Mouse (Mus musculus) lung, postnatal 36 days (tissue): ENCODE data around the gene Txndc2.

Experiments used
- DNase-seq: peaks from one replicate; pipeline ENCODE4 v3.0.0; 2022; ENCODE audit warnings: mixed read lengths

The Txndc2 gene

DNA sequence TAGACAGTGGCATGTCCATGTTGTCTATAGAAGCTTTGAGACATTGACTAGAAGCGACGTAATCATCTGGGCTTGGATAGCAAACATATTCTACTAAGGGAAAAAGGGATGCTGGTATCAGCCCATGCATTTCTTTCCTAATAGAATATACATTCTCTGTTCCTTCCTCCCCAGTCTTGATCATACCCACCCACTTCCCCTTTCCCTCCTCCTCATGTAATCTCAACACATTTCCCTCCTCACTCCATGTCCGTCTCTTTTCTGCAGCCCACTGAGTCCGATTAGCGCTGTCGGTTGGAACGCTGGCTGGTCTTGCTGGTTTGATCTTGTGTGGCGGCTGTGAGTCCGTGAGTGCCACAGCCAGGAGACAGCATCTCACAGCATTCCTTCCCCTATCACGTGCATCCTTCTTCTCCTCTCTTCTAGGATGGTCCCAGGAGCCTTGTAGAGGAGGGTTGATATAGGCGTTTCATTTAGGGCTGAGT, at the start of gene Txndc2:
Gene Txndc2 (minus strand): TSS at position 435 of the 485 bp plus-strand sequence.
- no peak for DNase-seq

DNA sequence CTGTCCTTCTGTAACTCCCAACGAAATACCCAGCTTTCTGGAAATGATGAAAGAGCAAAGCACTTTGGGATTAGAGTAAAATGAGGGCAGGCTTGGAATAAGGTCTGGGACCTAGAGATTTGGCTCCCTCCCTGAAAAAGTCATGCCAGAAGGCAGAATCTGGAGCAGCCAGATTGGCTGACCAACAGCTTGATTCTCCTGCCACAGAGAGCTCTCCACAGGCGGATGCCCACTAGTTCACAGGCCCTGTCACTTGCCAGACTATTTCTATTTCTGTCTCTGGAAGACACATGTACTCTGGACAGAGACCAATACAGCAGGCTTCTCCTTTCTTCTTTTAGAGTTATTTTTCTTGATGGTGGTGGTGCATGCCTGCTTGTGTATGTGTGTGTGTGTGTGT, 41.8 kb upstream of the Txndc2 start:
- DNase-seq: peak; percentile 17

DNA sequence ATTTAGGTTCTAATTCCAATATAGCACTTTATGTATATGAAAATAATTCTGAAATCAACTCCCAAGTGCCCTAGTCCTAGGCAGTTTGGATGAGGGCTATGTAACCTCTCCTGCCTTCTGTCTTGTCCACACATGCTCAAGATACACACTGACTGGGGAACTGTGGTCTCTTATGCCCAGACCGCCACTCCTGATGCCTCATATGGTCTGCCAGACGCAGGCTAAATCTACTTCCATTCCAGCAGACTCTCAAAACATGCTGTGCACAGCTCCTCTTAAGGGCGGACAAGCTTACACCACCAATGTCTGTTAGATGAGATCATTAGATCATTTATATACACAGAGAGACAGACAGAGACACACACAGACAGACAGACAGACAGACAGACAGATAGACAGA, 41.3 kb upstream of the Txndc2 start:
- DNase-seq: no peak

DNA sequence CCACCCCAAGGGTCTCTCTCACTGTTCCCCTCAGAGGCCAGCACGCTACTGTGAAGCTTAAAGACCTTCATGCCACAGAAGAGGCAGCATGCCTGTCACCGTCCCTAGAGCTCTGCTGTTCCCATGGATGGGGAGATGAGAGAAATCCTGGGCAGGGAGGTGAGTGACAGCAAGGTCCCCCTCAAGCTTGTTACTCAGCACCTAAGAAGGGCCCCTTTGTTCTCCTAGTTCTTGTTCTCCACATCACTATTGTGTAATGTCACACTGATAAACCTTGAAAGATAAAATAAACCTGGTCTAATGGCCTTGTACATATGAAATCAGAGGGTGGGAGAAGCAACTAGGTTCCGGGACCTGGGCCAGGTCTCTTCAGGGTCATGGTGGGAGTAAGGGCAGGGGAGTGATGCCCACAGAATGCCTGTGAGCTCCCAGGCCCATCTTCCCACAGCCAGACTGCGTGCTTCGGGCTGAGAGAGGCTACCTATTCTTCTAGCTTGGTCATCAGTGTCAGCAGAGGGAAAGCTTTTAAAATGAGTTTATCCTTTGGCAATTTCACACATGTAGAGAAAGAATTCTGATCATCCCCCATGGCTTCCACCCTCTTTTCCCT, 40.2 kb upstream of the Txndc2 start:
- no peak for DNase-seq

DNA sequence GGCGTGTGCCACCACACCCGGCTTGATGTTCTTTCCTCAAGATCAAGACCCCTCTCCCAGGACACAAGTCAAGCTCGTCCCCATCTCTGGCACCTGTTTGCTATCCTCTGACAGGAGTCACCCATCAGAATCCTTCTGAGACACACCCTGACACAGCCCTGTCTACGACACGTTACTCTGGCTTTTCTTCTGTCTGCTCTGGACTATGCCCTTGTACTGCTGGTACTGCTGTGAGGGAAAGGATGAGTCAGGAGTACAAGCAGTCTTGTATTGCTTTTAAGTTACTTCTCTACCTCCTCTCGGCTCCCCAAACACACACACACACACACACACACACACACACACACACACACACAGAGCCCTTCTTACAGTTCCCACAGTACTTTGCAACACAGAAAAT, 39.5 kb upstream of the Txndc2 start:
- DNase-seq: no peak

DNA sequence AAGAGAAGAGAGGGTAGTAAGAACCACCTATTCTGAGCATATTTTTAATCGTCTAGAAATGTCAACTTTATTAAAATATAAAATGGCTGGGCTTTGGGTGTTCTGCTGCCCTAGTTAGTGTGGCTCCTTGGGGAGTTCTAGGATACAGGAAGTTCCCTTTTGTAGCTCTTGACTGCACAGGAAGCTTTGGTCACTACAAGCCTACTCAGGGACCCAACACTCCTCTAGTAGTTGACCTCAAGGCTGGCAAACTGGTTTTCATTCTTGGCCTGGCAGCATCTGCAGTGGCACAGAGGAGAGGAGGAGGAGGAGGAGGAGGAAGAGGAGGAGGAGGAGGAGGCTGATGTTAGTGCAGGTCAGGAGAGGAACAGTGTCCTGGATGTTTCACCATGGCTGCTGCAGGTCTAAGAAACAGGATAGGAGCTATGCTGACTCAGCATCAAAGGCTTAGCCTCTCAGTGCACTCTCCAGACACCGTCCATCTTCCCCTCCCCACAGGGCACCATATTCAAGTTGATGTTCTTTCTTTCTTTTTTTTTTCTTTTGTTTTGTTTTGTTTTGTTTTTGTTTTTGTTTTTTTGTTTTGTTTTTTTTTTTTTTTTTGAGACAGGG, 38.9 kb upstream of the Txndc2 start:
- no peak for DNase-seq

DNA sequence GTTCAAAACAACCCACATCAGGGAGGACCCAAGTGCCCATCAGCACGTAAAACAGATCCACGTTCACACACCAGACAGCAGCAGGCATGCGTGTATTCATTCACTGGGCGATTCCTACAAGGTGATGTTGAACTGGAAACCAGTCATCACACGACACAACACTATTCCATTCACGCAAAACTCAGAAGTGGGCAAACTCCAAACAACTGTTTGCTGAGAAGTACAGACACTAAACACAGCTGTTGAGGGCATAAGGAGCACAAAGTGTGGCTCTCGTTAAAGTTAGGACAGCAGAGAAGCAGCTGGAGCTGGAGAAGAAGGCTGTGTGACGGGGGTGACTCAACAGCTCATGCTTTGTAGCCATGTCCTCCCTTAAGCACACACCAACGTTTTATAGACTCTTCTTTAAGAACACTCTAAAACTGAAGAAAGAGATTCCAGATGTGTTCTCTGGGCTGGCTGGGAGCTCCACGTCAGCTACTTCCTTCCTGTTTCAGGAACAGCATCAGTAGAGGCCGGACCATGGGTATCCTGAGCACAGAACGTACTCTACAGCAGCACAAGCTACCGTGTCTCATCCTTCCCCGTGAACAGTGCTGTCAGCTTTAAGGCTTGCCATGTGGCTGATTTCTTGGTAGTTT, 38.0 kb upstream of the Txndc2 start:
- DNase-seq: peak; percentile 49

DNA sequence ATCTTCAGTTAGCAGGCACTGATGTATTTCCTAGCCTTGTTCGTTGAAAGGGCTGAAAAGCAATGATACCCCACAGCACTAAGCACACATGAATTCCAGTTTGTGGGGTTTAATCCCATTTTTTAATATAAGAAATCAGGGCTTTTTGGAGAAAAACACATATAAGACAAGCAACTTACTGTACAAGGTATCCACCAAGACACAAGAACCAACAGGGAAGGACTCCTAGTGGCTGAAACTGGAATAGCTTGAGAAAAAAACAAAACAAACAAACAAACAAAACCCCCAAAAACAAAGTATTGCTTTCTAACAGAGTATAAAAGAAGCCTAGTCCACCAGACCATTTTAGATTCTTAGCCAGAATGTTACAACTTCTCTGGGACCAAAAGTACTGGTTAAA, 35.8 kb upstream of the Txndc2 start:
- DNase-seq: peak; percentile 36

DNA sequence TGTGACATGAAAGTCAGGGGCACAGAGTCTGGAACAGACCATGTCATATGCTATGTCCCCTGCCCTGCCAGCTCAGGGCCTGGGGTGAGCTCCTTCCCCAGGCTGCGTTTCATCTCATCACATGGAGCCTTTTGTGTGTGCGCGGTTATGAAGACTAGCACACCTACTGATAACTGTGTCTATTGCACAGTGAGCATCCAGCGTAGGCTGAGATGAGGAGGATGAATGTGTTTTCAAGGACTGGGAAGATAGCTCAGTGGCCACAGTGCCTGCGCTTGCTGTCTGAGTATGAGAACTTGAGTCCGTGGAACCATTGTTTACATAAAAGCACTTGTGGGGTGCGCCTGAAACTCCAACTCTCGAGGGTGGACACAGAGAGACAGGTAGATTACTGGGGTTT, 34.6 kb upstream of the Txndc2 start:
- DNase-seq: no peak

DNA sequence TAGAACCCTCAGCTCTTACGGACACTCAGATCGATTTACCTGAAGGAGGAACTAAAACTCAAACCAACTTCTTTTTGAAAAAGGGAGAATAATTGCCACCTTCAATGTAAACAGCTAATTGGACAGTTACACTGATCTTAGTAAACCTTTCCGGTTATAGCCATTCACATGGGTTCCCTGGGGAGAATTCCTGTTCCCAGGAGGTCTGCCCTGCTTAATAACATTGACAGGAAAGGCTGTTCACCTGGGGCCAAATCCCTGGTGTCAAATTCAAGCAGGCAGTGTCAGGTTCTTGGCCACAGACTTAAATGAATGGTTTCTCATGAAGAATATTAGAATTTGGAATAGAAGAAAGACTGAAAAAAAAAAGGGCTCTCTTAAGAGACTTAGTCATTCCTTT, 34.0 kb upstream of the Txndc2 start:
- DNase-seq: no peak

DNA sequence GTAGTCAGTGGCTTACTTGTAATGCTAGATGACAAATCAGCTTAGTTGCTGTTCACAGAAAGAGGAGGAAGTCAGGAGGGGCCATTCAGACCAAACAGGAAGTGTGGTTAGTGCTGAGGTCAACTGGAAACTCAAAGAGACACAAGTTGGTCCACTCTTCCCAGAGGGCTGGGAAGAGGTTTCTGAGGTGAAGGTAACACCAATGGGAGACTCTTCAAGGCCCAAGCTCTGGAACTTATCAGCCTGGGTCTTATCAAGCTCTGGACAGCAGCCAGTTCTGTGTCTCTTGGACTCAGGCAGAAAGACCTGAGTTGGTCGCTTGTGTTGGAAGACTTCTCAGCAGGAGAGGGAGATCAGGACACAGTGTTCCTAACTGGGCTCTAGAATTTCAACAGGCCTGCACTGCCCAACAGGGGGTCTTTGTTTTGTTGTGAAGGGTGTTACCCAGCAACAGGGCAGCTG, 32.8 kb upstream of the Txndc2 start:
- peak; percentile 56 for DNase-seq

DNA sequence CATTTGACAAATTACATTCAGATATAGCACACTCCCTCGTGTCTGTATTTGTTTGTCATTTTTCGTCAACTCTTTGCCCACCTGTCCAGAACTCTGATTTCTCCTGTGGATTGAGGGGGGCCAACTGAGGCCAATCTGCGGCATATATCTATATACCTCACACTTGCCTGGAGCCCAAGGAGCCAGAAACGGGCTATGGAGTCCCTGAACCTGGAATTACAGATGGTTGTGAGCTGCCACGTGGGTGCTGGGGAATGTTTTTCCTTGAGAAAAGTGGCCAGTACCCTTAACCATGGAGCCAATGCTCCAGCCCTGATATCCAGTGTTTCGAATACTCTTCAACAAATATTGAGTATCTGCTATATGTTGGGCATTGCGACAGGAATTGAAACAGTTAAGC, 31.0 kb upstream of the Txndc2 start:
- DNase-seq: no peak

DNA sequence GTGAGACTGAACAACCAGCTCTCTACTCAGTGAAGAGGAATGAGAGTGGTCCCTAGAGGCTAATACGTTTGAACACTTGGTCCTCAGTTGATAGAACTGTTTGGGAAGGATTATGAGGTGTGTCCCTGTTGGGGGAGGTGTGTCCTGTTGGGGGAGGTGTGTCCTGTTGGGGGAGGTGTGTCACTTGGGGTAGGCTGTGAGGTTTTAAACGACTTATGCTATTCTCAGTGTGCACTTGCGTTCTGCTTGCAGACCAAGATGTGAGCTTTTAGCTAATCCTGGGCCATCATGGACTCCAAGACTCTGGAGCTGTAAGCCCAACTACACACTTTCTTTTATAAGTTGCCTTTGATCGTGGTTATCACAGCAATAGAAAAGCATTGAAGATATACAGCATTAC, 27.1 kb upstream of the Txndc2 start:
- no peak for DNase-seq

DNA sequence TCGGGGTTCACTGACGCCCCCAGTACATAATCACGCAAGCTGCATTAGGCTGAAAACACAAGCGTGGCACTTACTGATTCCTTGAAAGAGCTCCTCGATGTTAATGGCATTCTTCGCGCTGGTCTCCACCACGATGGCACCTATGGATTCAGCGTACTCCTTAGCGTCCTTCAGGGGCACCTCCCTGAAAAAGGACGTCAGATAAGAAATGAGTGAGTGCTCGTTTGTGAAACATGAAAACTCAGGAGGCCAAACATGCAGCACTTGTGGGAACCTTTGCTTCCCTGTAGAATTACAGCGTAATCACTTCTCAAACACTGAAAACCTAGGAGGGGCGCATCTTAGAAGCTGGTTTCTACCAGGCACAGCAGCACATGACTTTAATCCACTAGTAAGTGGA, 25.8 kb upstream of the Txndc2 start:
- DNase-seq: peak; percentile 15

DNA sequence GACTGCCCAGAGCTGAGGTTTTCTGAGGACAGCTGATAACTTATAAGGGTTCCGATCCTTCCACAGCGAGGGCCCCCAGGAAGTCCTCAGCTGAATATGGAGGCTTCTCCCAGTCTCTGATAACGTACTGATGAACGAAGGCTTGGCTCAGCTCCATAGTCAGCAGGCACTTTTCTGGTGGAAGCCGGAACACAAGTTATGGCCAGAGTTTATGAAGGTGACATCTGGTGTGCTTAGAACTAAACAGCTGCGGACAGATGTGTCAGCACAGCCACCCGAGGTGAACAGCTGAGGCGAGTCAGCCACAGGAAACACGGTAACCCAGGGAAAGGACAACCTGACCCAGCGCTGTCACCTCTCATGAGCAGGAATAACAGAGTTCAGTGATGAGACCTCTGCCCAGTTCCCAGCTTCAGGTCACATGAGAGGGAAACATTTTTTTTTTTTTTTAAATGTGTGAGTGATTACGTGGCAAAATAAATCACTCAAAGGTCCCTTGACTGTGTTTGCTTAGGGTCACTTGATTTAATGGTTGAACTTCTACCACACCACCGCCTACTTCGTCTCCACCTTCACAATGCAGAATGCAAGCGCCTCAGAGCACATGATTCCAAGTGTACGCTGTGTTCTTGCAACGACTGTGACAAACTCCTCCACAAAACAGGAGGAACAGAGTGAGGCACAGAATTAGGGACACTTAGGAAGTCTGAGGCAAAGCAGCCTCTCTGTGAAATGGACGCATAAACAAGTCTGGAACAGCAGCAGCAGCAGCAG, 24.6 kb upstream of the Txndc2 start:
- DNase-seq: peak; percentile 73

DNA sequence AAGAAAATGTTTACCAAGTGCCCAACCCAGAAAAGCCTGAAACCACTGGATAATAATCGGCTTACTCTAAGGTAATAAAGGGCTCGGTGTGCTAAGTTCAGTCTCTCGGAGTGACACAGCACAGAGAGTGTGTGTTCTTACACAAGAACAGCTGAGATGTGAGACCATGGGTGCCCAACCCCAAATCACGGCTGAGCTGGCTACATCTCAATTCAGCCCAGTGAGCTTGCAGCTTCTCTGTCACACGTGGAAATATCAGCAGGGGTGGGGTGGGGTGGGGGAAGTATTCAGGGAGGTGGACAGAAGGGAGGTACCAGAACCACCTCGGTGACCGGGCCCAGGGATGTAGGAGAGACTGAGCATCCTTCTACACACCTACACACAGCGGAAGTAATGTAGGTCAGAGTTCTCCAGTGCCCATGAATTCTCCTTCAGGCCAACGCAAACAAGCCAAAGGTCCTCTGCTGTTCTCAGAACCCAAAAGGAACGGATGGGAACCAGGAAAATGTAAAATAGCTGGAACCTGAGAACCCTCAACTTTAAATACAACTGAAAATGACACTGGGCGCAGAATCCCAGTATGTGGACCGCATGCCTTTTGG, 23.9 kb upstream of the Txndc2 start:
- no peak for DNase-seq

DNA sequence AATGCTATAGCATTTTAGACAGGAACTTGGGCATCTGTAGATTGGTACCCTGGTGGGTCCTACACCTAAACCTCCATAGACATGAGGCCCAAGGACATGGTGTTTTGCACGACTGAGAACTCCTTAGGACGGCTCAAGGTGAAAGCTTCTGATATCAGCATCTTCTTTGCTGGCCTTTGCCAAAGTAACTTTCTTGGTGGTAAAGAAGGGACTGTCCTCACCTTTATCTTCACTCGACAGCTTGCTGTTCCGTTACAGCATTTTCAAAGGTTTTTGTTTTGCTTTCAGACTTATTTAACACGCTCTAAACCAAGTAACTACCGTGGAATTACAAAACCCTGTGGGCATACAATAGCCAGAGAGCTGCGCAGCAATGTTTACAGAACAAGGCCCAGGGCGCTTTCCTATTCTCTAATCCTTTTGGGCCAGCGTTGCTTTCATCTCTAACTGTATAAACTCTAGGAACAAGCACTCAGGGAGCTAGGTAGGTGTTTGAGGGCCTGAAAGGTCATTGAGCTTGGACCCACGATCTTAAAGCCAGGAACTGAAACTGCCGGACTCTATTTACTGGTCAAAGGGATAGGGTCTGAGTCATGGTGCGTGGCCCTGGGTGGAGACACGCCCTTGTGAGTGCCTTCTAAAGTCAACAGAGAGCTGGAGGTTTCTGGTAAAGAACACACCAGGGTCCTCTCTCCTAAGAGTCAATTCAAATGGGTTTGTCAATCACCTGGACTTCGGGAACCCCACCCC, 21.5 kb upstream of the Txndc2 start:
- peak; percentile 78 for DNase-seq

DNA sequence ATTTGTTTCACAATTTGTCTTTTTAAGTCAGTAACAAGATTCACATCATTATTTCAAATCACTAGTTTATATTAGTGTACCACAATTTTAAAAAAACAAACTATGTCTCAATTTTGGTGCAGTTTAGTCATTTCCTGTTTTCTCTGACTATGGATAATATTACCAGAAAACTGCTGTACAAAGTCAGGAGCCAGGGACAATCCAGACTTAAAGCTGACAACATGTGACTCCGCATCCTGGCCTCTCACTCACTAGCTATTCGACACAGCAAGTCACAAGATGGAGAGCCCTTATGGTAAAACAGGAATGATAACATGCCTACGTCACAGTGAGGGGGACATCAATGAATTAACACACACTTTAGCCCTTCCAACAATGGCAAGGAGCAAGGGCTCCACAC, 20.7 kb upstream of the Txndc2 start:
- no peak for DNase-seq

DNA sequence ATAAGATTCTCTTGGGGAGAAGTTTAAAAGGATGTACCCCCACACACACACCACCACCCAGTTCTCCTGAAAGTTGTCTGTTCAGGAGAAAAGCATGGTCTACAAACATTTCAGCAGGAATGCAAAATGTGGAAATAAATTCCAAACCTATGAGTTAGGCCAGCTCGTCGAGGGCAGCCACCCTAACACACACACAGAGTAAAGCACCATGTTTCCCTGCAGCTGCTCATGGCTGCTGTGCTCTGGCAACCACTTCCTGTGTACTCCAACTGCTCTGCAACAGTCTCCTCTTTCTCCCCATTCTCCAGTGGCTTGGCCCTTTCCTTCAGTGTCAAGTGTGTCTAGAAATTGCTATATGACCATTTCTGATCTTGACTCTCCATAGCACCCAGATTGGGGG, 16.4 kb upstream of the Txndc2 start:
- no peak for DNase-seq

DNA sequence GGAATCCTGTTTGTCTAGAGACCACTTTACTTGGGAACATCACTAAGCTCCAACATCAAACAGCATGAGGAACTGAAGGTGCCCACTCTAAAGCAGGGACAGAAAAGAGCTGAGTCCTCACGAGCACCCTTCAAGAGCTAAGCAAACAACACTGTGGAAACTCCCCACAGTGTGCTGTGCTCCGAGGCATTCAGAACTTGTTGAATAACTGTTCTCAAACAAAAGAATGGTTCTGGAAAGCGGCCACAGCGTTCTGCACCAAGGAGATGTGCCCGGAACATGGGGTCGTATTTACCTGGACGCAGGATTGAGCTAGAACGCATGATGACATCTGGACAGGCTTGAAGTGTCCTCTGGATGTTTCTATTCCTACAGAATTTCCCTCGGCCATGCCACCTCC, 16.0 kb upstream of the Txndc2 start:
- peak; percentile 90 for DNase-seq

DNA sequence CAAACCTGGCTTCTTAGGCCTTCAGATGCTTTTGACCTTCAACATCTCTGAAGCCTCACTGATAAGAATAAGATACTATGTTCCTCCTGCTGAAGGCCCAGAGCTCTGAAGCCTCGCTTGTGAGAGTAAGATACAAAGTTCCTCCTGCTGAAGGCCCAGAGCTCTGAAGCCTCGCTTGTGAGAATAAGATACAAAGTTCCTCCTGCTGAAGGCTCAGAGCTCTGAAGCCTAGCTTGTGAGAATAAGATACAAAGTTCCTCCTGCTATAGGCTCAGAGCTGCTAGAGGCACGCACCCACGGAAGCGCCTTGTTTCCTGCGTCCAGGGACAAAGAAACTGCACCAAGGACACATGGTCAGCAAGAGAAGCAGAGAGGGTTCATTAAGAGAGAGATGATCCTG, 14.8 kb upstream of the Txndc2 start:
- no peak for DNase-seq

DNA sequence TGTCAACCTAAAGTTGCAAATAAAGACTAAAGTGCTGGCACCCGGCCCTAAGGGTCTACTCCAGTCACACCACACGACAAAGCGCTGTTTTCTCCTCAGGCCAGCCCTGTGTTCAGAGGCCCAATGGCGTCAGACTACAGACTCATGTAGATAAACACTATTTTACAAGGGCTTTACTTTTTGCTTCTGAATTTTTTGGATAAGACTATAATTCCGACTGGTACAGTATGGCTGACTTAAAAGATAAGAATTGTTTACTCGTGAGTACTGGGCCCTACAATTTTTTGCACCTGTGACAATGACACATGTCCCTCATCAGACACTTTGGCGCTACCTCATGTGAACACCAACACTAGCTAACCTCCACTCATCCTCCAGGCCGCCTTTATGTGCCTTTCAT, 14.1 kb upstream of the Txndc2 start:
- no peak for DNase-seq
